Mouse (Mus musculus) MEL (cell line): ENCODE results near the gene Abi3. TPM values are rescaled to one million over a fixed set of nuclear protein-coding genes. Genes with fewer than 3 reads are reported as not detected.

Source experiments
- DNase-seq: peaks from one replicate; pipeline ENCODE4 v3.0.0; 2011; ENCODE audit warnings: low read depth, low spot score
- H3K27ac ChIP-seq: 2 replicates; pipeline ENCODE4 v1.5.1; 2012; ENCODE audit warnings: low read depth, mild to moderate bottlenecking, control low read depth, low read length, moderate library complexity; ENCODE audit not compliant: control insufficient read depth
- H3K27me3 ChIP-seq, 2 experiments: fragments of 150-350 bp in 1 of 2; sonication (generic) in 1 of 2; 2 replicates each; pipeline ENCODE4 v1.6.1; 2012; ENCODE audit warnings: low read length in 2 of 2, mild to moderate bottlenecking in 2 of 2, improper control_type of control experiment in 1 of 2, moderate library complexity in 1 of 2; ENCODE audit not compliant: insufficient read depth in 2 of 2, control insufficient read depth in 1 of 2
- H3K36me3 ChIP-seq, 2 experiments: 2 replicates each; pipeline ENCODE4 v1.6.1; 2012 to 2014; ENCODE audit warnings: low read length in 2 of 2, improper control_type of control experiment in 1 of 2, inconsistent platforms in 1 of 2, mild to moderate bottlenecking in 1 of 2; ENCODE audit not compliant: insufficient read depth in 2 of 2, control insufficient read depth in 1 of 2
- H3K4me1 ChIP-seq, 2 experiments: fragments of 150-350 bp in 1 of 2; sonication (generic) in 1 of 2; 2 replicates each; pipeline ENCODE4 v1.6.1; 2012; ENCODE audit warnings: low read length in 2 of 2, improper control_type of control experiment in 1 of 2, mild to moderate bottlenecking in 1 of 2; ENCODE audit not compliant: insufficient read depth in 2 of 2, control insufficient read depth in 1 of 2
- H3K4me3 ChIP-seq, 2 experiments: fragments of 150-350 bp in 1 of 2; sonication (generic) in 1 of 2; 2 replicates each; pipeline ENCODE4 v1.5.1; 2012; ENCODE audit warnings: low read depth in 2 of 2, low read length in 2 of 2, mild to moderate bottlenecking in 2 of 2, moderate library complexity in 2 of 2, control low read depth in 1 of 2, improper control_type of control experiment in 1 of 2; ENCODE audit not compliant: control insufficient read depth in 1 of 2, insufficient read depth in 1 of 2
- H3K79me2 ChIP-seq: 2 replicates; pipeline ENCODE4 v1.6.1; 2012; ENCODE audit warnings: mild to moderate bottlenecking, low read length, moderate library complexity; ENCODE audit not compliant: control insufficient read depth, poor library complexity, insufficient read depth
- H3K9ac ChIP-seq: 2 replicates; pipeline ENCODE4 v1.6.1; 2012; ENCODE audit warnings: low read depth, mild to moderate bottlenecking, control low read depth, low read length, moderate library complexity; ENCODE audit not compliant: control insufficient read depth, poor library complexity, severe bottlenecking
- H3K9me3 ChIP-seq: fragments of 150-350 bp; sonication (generic); replicated peaks from 2 replicates; pipeline ENCODE4 v1.6.1; 2012; ENCODE audit warnings: mild to moderate bottlenecking, low read length, improper control_type of control experiment, moderate library complexity; ENCODE audit not compliant: insufficient read depth
- EP300 ChIP-seq, 2 experiments: IDR thresholded peaks; 2 replicates each; pipeline ENCODE4 v1.6.1; 2011; ENCODE audit warnings: improper control_type of control experiment in 2 of 2, low read length in 2 of 2, low read depth in 1 of 2, mild to moderate bottlenecking in 1 of 2
- MYB ChIP-seq: IDR thresholded peaks from 2 replicates; pipeline ENCODE4 v1.6.1; 2011; ENCODE audit warnings: mild to moderate bottlenecking, low read depth, low read length, improper control_type of control experiment
- NRF1 ChIP-seq: IDR thresholded peaks from 2 replicates; pipeline ENCODE4 v1.6.1; 2014; ENCODE audit warnings: low read depth, mild to moderate bottlenecking, inconsistent platforms, low read length, improper control_type of control experiment, moderate library complexity; ENCODE audit not compliant: poor library complexity, insufficient read depth, severe bottlenecking
- POLR2A ChIP-seq, 2 experiments: IDR thresholded peaks; 2 replicates each; pipeline ENCODE4 v1.6.1; 2011 to 2012; ENCODE audit warnings: low read length in 2 of 2, mild to moderate bottlenecking in 2 of 2, control low read depth in 1 of 2, improper control_type of control experiment in 1 of 2, low read depth in 1 of 2, moderate library complexity in 1 of 2; ENCODE audit not compliant: control insufficient read depth in 1 of 2, insufficient read depth in 1 of 2, poor library complexity in 1 of 2
- RCOR1 ChIP-seq: IDR thresholded peaks from 2 replicates; pipeline ENCODE4 v1.6.1; 2012; ENCODE audit warnings: low read depth, mild to moderate bottlenecking, inconsistent platforms, low read length, improper control_type of control experiment
- SIN3A ChIP-seq: IDR thresholded peaks from 2 replicates; pipeline ENCODE4 v1.6.1; 2012; ENCODE audit warnings: low read length, improper control_type of control experiment, inconsistent platforms
- SMC3 ChIP-seq: IDR thresholded peaks from 2 replicates; pipeline ENCODE4 v1.6.1; 2011; ENCODE audit warnings: low read depth, low read length, improper control_type of control experiment
- TBP ChIP-seq: IDR thresholded peaks from 2 replicates; pipeline ENCODE4 v1.8.0; 2011; ENCODE audit warnings: low read depth, low read length, improper control_type of control experiment
- USF1 ChIP-seq: IDR thresholded peaks from 2 replicates; pipeline ENCODE4 v1.6.1; 2014; ENCODE audit warnings: low read depth, mild to moderate bottlenecking, inconsistent platforms, low read length, improper control_type of control experiment, moderate library complexity
- ZC3H11A ChIP-seq: IDR thresholded peaks from 2 replicates; pipeline ENCODE4 v1.6.1; 2012; ENCODE audit warnings: low read depth, mild to moderate bottlenecking, inconsistent platforms, low read length, improper control_type of control experiment
- polyA plus RNA-seq, 2 experiments: library from polyadenylated mRNA; stranded (reverse) in 1 of 2; unstranded in 1 of 2; fragments of >175 nt in 1 of 2; fragments of >200 nt in 1 of 2; gene quantifications; 2 replicates each; pipeline versions ENCODE4 v1.2.1 to v1.2.4; 2012; ENCODE audit warnings: low replicate concordance in 2 of 2, low read depth in 1 of 2; ENCODE audit not compliant: insufficient read length in 2 of 2, insufficient read depth in 1 of 2, missing spikeins in 1 of 2
- total RNA-seq: library from RNA; depleted of rRNA; stranded (reverse); fragments of 300-350 nt; gene quantifications from 2 replicates; pipeline ENCODE4 v1.2.3, GENCODE M21; 2012

The Abi3 gene
- total and polyA plus RNA-seq, 3 experiments, result 3.3 to 15.4 TPM; not detected in 1

DNA sequence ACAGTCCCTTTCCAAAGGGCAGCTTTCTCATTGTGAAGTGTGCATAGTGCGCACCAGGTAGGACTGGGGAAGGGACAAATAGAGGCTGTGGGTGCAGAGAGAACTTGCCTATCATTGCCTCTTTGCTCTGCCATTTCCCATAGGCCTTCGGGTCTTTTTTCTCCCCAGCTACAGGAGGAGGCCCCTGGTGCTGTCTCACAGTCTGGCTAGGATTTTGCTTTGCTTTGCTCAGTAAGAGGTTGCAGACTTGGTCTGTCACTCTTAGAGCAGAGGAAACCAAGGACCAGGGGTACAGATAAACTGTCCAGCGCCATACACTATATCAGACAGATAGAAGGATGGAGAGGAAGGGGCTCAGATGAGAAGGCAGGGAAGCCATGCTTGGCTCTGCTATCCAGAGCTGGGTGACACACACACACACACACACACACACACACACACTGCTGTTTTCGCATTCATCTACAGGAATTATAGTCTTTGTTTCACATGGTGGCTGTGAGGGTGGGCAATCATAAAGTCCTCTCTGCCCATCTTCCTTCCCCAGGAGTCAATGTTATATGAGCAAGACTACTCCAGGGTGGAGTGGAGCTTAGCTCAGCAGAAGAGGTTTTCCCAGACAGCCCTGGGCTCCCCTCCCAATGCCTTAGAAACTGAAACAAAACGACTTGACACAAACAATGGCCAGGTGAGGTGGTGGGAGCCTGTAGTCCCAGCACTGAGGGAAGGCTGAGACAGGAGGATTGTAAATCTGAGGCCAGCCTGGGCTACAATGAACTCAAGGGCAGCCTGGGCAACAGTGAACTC is 1.4 kb downstream of the Abi3 start:
- TF ChIP-seq SIN3A (0 out of 2 replicates have a peak, but pooled peaks have one; percentile 4), ZC3H11A (no peak)
- TF ChIP-seq, all 39 proteins: peak for 1
- Histone ChIP-seq H3K9me3 (no peaks in the 10 kb centered on the region), H3K4me3 (no peak overlapping the region), H3K4me1 (peaks cover 16 to 57% of the 10 kb centered on the region in 2 experiments), H3K36me3 (peaks cover 0 to 26% of the 10 kb centered on the region in 2 experiments; a peak in 2 of 4 replicates), H3K9ac (no peak overlapping the region), H3K27me3 (no peaks in the 10 kb centered on the region), H3K79me2 (no peaks in the 10 kb centered on the region; the same call in 1 of the 2 replicates), H3K27ac (no peak overlapping the region)
- DNase-seq, result no peak

DNA sequence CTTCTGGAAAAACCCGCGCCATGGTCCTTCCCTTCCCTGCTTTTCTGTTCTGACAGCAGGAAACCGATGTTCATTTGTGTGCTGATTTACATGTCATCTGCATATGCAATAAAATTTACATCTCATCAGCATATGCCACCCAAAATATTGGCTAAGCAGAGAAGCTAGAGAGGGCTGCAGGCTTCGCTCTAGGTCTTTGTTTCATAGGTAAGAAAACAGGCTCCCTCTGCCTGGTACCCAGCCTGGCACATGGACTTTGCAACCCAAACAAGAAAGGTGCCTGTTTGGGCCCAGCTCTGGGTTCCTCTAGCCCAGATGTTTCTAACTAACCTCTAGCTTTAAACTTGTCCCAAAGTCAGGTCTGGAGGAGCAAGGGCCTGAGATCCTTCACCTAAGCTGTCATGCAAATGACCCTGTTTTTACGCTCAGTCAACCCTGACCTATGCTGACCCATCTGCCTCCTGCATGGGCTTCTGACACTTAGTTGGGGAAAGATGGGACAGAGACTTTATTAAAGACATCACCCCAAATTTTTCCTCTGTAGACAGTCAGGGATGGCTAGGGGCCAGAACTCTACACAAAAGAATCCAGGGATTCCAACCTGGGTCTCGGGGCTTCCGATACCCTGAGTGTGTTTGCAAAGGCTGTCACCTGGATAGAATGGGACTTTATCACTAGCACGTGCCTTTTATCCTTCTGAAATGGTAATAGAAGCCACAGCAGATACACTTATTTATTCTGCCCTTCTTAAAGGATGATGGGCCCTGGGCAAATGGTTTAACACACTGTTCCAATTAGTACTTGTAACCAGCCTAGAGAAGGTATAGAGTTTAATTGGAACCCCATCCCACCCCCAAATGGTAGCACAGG is 3.0 kb downstream of the Abi3 start:
- Histone ChIP-seq H3K27ac (no peak overlapping the region), H3K9ac (no peak overlapping the region), H3K79me2 (no peaks in the 10 kb centered on the region; the same call in 1 of the 2 replicates), H3K9me3 (no peaks in the 10 kb centered on the region), H3K4me3 (no peak overlapping the region), H3K36me3 (peaks cover 0 to 32% of the 10 kb centered on the region in 2 experiments; a peak in 2 of 4 replicates), H3K4me1 (peaks cover 20 to 60% of the 10 kb centered on the region in 2 experiments), H3K27me3 (no peaks in the 10 kb centered on the region)
- peak; percentile 29 for DNase-seq
- TF ChIP-seq USF1 (no peak), SMC3 (no peak), MYB (peak; percentile 60), RCOR1 (no peak), NRF1 (no peak), SIN3A (no peak), POLR2A (IDR thresholded peaks at IDR 0.05; ENCODE audit: control insufficient read depth in 1 of 2, insufficient read depth in 1 of 2, low read depth in 1 of 2, low read length in 2 of 2, poor library complexity in 1 of 2) (peak in 1 of 2 experiments; percentile 35; a peak in 1 of 4 replicates), TBP (peak; percentile 69; the same call in 1 of the 2 replicates)

DNA sequence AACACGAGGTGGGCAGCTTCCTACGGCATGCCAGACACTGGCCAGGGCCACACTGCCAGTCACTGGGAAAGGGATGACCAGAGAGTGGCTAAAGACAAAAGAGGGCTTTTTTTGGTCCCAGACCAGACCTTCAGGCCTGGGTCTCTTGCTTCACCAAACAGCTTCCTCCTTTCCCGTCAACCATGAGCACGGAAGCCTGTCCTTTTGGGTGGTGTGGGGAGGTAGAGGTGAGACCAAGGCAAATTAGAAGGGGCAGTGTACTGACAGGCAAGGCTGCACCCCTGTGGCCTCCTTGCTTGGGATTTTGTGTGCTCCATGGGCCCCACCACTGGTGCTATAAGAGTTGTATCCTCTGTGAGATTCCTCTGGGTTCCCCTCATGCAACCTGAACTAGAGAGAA is 3.7 kb downstream of the Abi3 start:
- Histone ChIP-seq H3K79me2 (no peaks in the 10 kb centered on the region; the same call in 1 of the 2 replicates), H3K4me1 (peaks cover 22 to 62% of the 10 kb centered on the region in 2 experiments), H3K9me3 (no peaks in the 10 kb centered on the region), H3K36me3 (peaks cover 0 to 32% of the 10 kb centered on the region in 2 experiments; a peak in 2 of 4 replicates), H3K9ac (no peak overlapping the region), H3K4me3 (no peak overlapping the region), H3K27ac (no peak overlapping the region), H3K27me3 (no peaks in the 10 kb centered on the region)
- DNase-seq, result no peak
- TF ChIP-seq RCOR1 (no peak), SIN3A (0 out of 2 replicates have a peak, but pooled peaks have one; percentile 31), EP300 (IDR thresholded peaks at IDR 0.05; ENCODE audit: low read depth in 1 of 2, low read length in 2 of 2) (0 out of 4 replicates have a peak, but pooled peaks of 1 of the 2 experiments have one; percentile 15), USF1 (no peak)
